Mouse (Mus musculus) kidney, adult 9 months (tissue): Measurements from ENCODE around the gene Ipcef1.
"Not testable (repeated sequence)": the region's sequence is repeated elsewhere in the genome, so short reads cannot be mapped to it uniquely, and the experiment has no call there.

ENCODE experiments used
- DNase-seq: peaks from one replicate; pipeline ENCODE4 v3.0.0; 2022

Gene Ipcef1

GRCm38 (mm10) chr10:6958791-6959190 lies 93.5 kb downstream of the Ipcef1 start:
- DNase-seq = no peak

- DNase-seq = no peak
Measured at GRCm38 (mm10) chr10:6956357-6956756, 95.9 kb downstream of the Ipcef1 start.

DNA sequence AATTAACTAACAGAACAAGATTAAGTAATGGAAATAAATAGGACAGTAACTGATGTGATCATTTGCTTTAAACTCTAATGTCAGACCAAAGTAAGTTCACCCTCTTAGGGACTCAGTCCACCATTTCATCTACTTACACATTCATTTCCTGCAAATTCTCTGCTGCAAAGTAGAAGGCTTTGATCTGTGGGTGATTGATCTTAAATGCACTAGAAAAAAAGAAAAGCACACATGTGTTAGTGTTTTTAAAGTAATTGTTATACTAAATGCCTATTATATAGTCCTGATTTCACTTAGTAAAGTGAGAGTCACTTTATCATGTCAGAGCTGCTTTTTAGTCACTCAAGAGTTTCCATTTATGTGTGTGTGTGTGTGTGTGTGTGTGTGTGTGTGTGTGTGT lies 97.7 kb downstream of the Ipcef1 start:
- no peak for DNase-seq

GRCm38 (mm10) chr10:6953115-6953514 lies 99.2 kb downstream of the Ipcef1 start:
- DNase-seq = no peak

- DNase-seq = no peak
Measured at GRCm38 (mm10) chr10:6936671-6937425, 115.4 kb downstream of the Ipcef1 start.

DNA sequence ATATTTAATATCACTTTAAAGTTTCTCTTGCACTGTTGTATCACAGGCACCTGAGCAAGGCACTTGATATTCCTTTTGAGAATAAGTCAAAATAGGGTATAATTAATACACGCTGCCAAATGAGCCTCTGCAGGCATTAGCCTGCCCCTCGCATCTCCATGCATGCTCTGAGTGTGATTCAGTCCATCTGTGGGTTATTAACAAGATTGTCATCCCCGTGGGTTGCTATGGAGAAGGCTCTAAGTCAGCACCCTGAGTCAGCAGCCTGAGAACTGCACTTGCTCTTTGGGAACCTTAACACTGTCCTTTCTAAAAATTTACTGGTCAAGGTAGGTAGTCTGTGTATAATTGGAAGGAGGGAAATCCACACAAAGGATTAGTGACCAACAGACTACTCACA lies 117.5 kb downstream of the Ipcef1 start:
- DNase-seq = no peak

- no peak for DNase-seq
Measured at GRCm38 (mm10) chr10:6930889-6931288, 121.4 kb downstream of the Ipcef1 start.

DNA sequence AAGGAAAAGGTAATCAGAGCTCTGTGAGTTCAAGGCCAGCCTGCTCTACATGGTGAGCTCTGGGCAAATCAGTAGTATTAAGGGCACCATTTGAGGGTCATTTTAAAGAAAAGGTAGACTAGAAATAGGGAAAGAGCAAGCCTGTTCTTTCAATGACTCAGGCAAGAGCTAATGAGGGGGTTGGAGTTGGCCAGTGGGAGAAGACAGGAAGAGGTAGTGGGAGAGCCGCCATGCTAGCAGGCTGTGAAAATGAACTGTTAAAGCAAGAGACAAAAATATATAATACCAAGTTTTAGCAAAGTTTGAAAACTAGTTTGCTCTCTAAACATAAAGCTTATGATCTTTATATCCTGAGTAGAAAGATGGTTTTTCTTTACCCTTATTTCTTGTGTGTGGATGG lies 121.9 kb downstream of the Ipcef1 start:
- DNase-seq = no peak

GRCm38 (mm10) chr10:6928905-6929304 lies 123.4 kb downstream of the Ipcef1 start:
- no peak for DNase-seq

GRCm38 (mm10) chr10:6927600-6928223 lies 124.6 kb downstream of the Ipcef1 start:
- no peak for DNase-seq

DNA sequence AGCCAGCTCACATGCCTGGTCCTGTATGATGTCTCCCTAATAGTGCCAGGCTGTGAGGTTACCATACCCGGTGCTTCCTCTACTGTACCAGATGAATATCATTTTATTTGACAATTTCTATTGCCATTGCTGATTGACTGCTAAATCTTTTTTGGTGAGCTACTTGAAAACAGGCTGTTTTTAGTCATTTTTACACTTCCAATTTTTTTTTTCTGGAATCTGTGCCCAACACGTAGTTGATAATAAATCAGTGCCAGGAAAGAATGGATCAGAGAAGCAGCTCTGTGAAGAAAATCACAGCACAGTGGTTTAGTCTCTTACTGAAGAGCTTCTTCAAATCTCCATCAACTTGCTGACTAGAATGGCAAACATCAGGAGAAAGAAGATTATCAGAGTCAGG lies 125.6 kb downstream of the Ipcef1 start:
- no peak for DNase-seq

- peak; percentile 15 for DNase-seq
Measured at GRCm38 (mm10) chr10:6916545-6917257, 135.6 kb downstream of the Ipcef1 start.

- no peak for DNase-seq
Measured at GRCm38 (mm10) chr10:6915991-6916390, 136.3 kb downstream of the Ipcef1 start.

DNA sequence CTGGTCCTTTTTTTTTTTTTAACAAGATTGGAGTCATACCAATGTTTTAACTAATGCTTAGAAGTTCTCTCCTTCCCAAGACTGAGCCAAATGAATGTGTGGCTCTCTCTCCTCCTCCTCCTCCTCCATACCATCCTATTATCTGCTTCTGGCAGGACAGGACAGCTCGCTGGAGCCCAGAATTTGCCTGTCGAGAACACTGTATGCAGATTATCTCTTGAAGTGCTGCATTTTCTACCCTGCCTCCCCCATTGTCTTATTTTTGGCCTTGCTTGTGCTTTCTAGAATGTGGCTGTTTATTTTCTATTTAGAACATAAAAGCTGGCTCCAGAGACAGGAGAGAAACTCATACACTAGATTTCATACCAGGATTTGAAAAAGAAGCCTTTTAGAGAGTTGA lies 142.5 kb downstream of the Ipcef1 start:
- no peak for DNase-seq

DNA sequence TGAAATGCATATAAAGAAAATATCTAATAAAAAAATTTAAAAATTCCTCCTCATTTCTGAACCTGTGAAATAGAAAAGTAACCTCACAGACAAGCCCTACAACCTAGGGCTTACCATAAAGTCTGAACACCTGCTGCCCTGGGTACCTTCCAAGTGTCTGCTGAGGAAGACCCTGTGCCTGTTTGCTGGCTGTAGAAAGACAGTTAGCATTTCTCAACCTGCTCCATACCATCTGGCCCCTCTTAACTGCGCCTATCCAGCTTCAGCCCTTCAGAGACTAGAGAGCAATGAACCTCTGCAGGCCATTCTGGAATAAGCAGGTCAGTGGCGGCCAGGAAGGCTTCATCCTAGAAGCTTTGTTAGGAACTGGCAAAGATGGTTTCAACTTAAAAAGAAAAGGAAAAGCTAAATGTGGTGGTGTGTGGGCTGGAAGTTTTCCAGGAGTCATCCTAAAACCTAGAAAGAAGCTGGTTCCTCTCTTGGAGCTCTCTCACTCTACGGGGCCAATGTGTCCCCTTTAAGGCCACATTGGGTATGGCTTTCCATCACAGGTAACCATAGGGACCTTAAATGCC lies 150.4 kb downstream of the Ipcef1 start:
- no peak for DNase-seq

- no peak for DNase-seq
Measured at GRCm38 (mm10) chr10:6900126-6900525, 152.2 kb downstream of the Ipcef1 start.

- DNase-seq = no peak
Measured at GRCm38 (mm10) chr10:6896659-6897303, 155.5 kb downstream of the Ipcef1 start.

DNA sequence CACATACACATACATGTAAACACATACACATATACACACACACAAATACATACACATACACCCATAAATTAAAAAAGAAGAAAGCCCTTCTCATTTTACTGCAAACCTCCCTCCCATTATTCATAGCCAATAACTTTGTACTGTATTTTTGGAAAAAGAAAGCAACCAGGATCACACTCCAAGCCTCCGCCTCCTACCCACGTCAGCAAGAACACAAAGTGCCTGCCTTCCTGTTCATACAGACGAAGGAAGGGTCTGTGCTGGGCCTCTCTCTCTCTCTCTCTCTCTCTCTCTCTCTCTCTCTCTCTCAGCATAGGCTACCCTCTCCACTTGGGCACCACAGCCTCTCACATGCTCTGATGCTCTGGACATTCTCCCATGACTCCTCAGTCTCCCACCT lies 156.5 kb downstream of the Ipcef1 start:
- no peak for DNase-seq

- DNase-seq = no peak
Measured at GRCm38 (mm10) chr10:6890348-6891009, 161.8 kb downstream of the Ipcef1 start.

- DNase-seq = peak; percentile 5
Measured at GRCm38 (mm10) chr10:6889640-6890245, 162.5 kb downstream of the Ipcef1 start.

- DNase-seq = peak; percentile 47
Measured at GRCm38 (mm10) chr10:6885460-6885859, 166.8 kb downstream of the Ipcef1 start.

DNA sequence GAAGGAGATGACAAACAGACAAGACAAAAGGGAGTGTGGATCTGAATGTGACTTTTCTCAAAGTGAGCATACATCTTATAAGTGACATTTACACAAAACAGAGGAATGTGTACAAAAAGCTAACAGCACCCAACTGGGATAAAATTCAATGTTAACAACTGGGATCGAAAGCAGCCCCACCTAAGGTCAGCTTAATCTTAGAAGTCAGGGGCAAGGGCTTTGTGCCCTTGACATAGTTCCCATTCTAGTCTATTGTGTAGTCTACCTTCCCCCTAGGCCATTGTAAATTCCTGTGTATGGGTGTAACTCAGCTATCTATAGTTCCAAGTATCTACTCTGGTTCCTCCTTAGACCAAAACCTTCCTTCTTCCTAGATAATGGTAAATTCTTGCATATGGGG lies 170.2 kb downstream of the Ipcef1 start:
- DNase-seq = not testable (repeated sequence)
